Comparison of ENCODE assay signal across 25 mouse cellular contexts in genomic region chr10:124877706-124878105, GRCm38 (mm10).
"Had no signal": no experiment of that assay in that cellular context is flagged by ENCODE, and none has a peak within 500 bp of the region (broad histone marks: within the 10 kb centered on the region; RNA-seq: fewer than 3 reads in every experiment).

No protein-coding gene starts in this region.

- H3K4me1 ChIP-seq: heart, embryonic 13.5 days; heart, embryonic 15.5 days; hindbrain, embryonic 13.5 days; hindbrain, embryonic 15.5 days; limb, embryonic 13.5 days; limb, embryonic 15.5 days; liver, embryonic 12.5 days had no signal

- H3K27ac ChIP-seq: heart, adult 2 months; heart, embryonic 13.5 days; heart, embryonic 15.5 days; hindbrain, embryonic 13.5 days; hindbrain, embryonic 15.5 days; hindbrain, postnatal 0 days; kidney, postnatal 0 days; left cerebral cortex, adult 2 months; limb, embryonic 13.5 days; limb, embryonic 15.5 days; liver, embryonic 12.5 days; liver, embryonic 14.5 days had no signal

- H3K27me3 ChIP-seq: heart, embryonic 13.5 days; heart, embryonic 15.5 days; hindbrain, embryonic 13.5 days; hindbrain, embryonic 15.5 days; limb, embryonic 13.5 days; limb, embryonic 15.5 days; liver, embryonic 12.5 days had no signal

- H3K36me3 ChIP-seq: heart, embryonic 13.5 days; heart, embryonic 15.5 days; hindbrain, embryonic 13.5 days; hindbrain, embryonic 15.5 days; limb, embryonic 13.5 days; limb, embryonic 15.5 days; liver, embryonic 12.5 days had no signal

- H3K9me3 ChIP-seq: heart, embryonic 13.5 days; heart, embryonic 15.5 days; hindbrain, embryonic 13.5 days; hindbrain, embryonic 15.5 days; limb, embryonic 13.5 days; limb, embryonic 15.5 days; liver, embryonic 12.5 days had no signal

- ATAC-seq: hindbrain, postnatal 0 days; intestine, embryonic 16.5 days; liver, embryonic 12.5 days had no signal

- H3K4me3 ChIP-seq: heart, adult 2 months; heart, embryonic 13.5 days; heart, embryonic 15.5 days; hindbrain, embryonic 13.5 days; hindbrain, embryonic 15.5 days; left cerebral cortex, adult 2 months; limb, embryonic 13.5 days; limb, embryonic 15.5 days; liver, embryonic 12.5 days had no signal

- H3K4me2 ChIP-seq: heart, embryonic 11.5 days; heart, embryonic 13.5 days; heart, embryonic 15.5 days; hindbrain, embryonic 13.5 days; hindbrain, embryonic 15.5 days; limb, embryonic 13.5 days; limb, embryonic 15.5 days; liver, embryonic 12.5 days had no signal

- H3K9ac ChIP-seq: heart, embryonic 13.5 days; heart, embryonic 15.5 days; hindbrain, embryonic 13.5 days; hindbrain, embryonic 15.5 days; limb, embryonic 13.5 days; limb, embryonic 15.5 days; liver, embryonic 12.5 days; liver, embryonic 14.5 days had no signal

- DNase-seq: gastrocnemius, postnatal 14 days; gastrocnemius, postnatal 36 days; heart, adult 11 months; heart, adult 2 months; heart, postnatal 14 days; heart, postnatal 36 days; kidney, adult 11 months; kidney, adult 8-10 months; kidney, postnatal 14 days; kidney, postnatal 36 days; layer of hippocampus, adult 9-11 months; left cerebral cortex, postnatal 4 days had no signal
